Mouse (Mus musculus) small intestine, adult 10 weeks (tissue): ENCODE results near the gene Rbm18. TPM values are rescaled to one million over a fixed set of nuclear protein-coding genes. Genes with fewer than 3 reads are reported as not detected.

Experiments
- polyA plus RNA-seq: library from polyadenylated mRNA; stranded (reverse); fragments of 350-450 nt; fragmentation: Illumina TruSeq; extraction: RNeasy Lipid Tissue Mini Kit (QIAGEN cat#74804); gene quantifications from one replicate; pipeline ENCODE4 v1.2.3, GENCODE M21; 2014; ENCODE audit warnings: low replicate concordance

The Rbm18 gene
- 43.8 TPM for polyA plus RNA-seq

GRCm38 (mm10) chr2:36136300-36136941, at the start of gene Rbm18, which contains the start of gene Mrrf:
Gene Rbm18 (minus strand): TSS chr2:36136773.
Gene Mrrf (plus strand): TSS chr2:36136389.

DNA sequence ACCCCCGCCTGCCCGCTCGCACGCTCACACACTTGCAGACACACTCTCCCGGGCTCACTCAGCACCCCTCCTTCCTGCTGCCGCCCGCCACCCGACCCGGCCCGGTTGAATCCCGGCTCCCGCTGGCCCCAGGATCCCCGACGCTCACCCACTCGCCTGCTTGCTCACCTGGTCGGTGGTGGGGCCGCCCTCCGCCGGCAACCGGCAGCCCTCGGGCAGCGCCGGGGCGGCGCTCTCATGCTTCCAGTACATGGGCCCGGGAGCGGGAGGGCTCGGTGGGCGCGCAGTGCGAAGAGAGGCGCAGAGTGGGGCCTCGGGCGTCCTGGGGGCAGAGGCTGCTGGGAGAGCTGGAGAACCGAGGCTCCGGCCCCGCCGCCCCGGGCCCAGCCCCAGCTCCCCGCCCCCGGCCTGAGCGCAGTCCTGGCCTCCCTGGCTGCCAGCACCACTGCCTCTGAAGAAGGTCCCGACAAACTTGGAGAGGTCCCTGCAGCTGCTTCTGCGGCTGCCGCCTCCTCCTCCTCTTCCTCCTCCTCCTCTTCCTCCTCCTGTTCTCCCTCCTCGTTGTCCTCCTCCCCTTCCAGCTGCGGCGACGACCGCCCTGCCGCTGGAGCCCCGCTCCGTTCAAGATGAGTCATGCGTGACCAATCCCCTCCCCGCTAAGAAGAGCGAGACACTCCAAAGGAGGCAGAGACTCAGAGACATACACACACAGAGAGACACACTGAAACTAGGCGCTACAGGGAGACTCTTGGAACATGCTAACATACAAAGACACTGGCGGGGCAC, 31.4 kb downstream of the Rbm18 start, which contains the start of gene Lhx6:
Lhx6 (minus strand) TSS at position 453 of the 786 bp plus-strand sequence.

Other genes with a start within 250 kb of the Rbm18 start
- not detected for gene Ttll11, start 156.9 kb downstream of the Rbm18 start, polyA plus RNA-seq
- 2.6 TPM for gene Ndufa8, start 87.4 kb downstream of the Rbm18 start, polyA plus RNA-seq
- gene Morn5, start 87.3 kb downstream of the Rbm18 start, polyA plus RNA-seq = not detected
- gene Lhx6, start 31.4 kb downstream of the Rbm18 start, polyA plus RNA-seq = not detected
- 15.6 TPM for gene Mrrf, start 384 bp downstream of the Rbm18 start, polyA plus RNA-seq
- 24.4 TPM for gene Ptgs1, start 93.7 kb upstream of the Rbm18 start, polyA plus RNA-seq
- not detected for gene Olfr338, start 236.7 kb upstream of the Rbm18 start, polyA plus RNA-seq